Mouse (Mus musculus): Measurements from ENCODE around the gene Cacng4. TPM values are rescaled to one million over a fixed set of nuclear protein-coding genes. Genes with fewer than 3 reads are reported as not detected.

Gene Cacng4
- 4.1 and 5.8 TPM in 2 replicates for polyA plus RNA-seq (2015; fragmentation: Nextera tagmentation; extraction: Ambion mirVana)

DNA sequence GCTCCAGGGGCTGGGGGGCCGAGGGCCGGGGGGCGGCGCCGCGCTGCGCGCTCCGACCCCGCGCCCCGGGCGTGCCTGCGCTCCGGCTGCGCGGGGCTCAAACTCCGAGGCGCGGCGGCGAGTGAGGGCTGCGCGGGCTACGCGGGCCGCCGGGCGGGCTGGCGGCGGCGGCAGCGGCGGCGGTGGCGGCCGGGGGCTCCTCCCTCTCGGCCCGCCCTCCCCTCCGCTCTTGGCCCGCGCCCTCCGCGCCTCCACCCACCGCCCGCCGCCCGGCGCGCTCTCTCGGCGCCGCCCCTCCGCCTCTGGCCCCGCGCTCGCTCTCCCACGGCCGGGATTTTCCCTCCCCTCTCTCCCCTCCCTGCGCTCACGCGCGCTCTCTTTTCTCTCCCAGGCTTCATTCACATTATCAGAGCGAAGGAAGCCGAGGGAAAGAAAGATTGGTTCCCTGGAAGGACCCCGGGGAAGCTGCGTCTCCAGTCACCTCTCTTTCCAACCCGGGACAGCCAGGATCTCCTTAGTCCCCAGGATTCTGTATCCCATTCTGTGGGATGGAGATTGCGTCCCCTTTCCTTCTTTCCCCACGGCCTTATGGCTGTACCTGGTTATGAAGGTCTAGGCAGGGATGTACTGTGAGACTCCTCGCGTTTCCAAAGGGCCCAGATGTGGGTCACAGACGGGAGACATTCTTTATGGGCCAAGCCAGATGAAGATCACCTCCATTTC, at the start of gene Cacng4:
Cacng4 (minus strand) TSS at position 11 of the 723 bp plus-strand sequence.
- Histone ChIP-seq H3K36me3 (no peaks in the 10 kb centered on the region), H3K9ac (peak within 1 kb of the TSS; percentile 50), H3K27me3 (replicated peaks) (peaks cover 54% of the 10 kb centered on the region), H3K4me2 (replicated peaks) (peak within 1 kb of the TSS; percentile 93), H3K4me1 (replicated peaks) (peaks cover 26% of the 10 kb centered on the region), H3K4me3 (replicated peaks) (peak within 1 kb of the TSS; percentile 56), H3K27ac (peak within 1 kb of the TSS; percentile 62), H3K9me3 (no peaks in the 10 kb centered on the region)
- ATAC-seq: peak; percentile 73
- WGBS: under 1% methylated on average over 55 of the region's 73 CpGs

DNA sequence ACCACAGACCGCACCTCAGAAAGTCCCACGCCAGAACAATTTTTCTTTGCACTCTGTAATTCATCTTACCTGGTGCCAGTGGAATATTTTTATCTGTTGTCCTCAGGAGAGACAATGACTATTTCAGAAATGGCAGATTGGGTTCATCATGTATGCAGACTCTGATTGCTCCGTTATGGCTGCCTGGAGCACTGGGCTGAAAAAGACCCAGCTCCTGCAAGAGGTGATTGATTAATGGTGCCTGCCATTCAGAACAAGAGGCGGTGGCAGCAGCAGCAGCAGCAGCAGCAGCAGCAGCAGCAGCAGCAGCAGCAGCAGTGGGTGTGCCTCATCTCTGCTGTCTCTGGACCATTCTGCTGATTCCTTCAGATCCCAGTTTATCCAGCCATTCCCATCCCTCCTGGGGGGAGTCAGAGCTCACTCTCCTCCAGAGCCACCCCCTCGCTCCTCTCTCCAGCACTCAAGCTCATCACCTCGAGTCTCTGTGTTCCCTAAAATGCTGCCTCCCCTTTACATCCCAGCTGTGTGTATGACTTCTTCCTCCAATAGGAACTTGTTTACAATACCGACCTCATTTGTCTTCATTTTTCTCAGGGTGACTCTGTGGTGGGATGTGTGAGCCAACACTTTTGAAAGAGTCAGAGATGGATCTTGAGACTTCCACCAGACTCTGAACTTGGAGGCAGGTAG, 39.1 kb upstream of the Cacng4 start:
- WGBS: 47% methylated on average over 7 of the region's 7 CpGs
- Histone ChIP-seq H3K9me3 (no peaks in the 10 kb centered on the region), H3K27ac (no peak overlapping the region), H3K27me3 (replicated peaks) (no peaks in the 10 kb centered on the region), H3K4me1 (replicated peaks) (no peaks in the 10 kb centered on the region), H3K4me2 (replicated peaks) (no peak overlapping the region), H3K9ac (no peak overlapping the region), H3K4me3 (replicated peaks) (no peak overlapping the region), H3K36me3 (no peaks in the 10 kb centered on the region)
- no peak for ATAC-seq

DNA sequence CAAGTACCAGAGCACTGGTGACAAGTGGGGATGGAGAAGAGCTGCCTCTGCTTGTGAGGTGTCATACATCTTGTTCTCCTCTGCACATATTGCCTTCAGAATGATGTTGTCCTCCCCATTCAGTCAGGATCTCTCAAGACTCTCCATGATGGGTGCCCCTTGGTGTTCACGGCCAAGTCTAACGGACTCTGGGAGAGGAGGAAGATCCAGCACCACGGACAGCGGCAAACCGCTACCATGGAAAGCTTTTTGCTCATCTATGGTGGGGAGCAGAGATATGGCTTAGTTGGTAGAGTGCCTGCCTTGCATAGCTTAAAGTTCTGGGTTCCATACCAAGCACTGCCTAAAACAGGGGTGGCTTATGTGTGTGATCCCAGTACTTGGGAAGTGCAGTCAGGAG, 22.8 kb upstream of the Cacng4 start:
- WGBS: 40% methylated on average over 5 of the region's 5 CpGs
- Histone ChIP-seq H3K4me3 (replicated peaks) (no peak overlapping the region), H3K9ac (no peak overlapping the region), H3K4me2 (replicated peaks) (no peak overlapping the region), H3K27ac (no peak overlapping the region), H3K9me3 (no peaks in the 10 kb centered on the region), H3K36me3 (no peaks in the 10 kb centered on the region), H3K27me3 (replicated peaks) (peaks cover 4% of the 10 kb centered on the region; the same call in 1 of the 2 replicates), H3K4me1 (replicated peaks) (no peaks in the 10 kb centered on the region)
- ATAC-seq: no peak

DNA sequence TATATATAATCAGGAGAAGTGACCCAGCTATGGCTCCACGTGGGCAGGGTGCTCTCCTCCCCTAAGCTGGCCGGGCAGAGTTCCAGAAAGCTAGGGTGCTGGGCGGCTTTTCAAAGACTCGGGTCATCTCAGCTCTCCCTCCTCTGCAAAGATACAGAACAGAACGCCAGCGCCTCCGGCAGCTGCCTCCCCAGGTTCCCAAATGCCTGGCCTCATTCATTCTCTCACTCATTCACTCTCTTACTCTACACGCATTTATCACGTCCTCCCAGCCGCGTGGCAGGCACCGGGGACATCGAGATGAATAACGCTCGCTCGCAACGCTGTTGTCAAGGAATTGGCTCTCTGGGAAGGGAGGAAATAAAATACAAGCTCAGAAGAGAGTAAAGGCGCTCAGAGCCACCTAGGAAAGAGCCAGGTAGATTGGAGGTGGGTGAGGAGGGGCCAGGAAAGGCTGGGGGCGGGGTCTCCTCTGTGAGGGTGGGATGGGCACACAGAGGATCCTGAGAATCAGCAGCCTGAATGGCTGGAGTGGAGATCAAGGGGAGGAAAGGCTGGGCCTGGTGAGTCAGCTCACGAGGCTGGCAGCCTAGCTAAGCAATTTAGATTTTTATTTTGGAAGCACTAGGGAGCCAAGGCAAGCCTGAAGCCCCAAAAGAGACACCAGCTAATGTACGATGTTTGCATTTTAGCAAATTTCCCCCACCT, 18.7 kb upstream of the Cacng4 start:
- H3K36me3 ChIP-seq: no peaks in the 10 kb centered on the region
- H3K9me3 ChIP-seq: no peaks in the 10 kb centered on the region
- H3K4me1 ChIP-seq (replicated peaks): no peaks in the 10 kb centered on the region
- H3K27ac ChIP-seq: no peak overlapping the region
- 20% methylated on average over 21 of the region's 21 CpGs for WGBS
- no peak overlapping the region for H3K9ac ChIP-seq
- no peak for ATAC-seq
- peaks cover 4% of the 10 kb centered on the region; the same call in 1 of the 2 replicates for H3K27me3 ChIP-seq (replicated peaks)
- peak overlapping the region; percentile 24; the same call in 1 of the 2 replicates for H3K4me2 ChIP-seq (replicated peaks)
- H3K4me3 ChIP-seq (replicated peaks): no peak overlapping the region

DNA sequence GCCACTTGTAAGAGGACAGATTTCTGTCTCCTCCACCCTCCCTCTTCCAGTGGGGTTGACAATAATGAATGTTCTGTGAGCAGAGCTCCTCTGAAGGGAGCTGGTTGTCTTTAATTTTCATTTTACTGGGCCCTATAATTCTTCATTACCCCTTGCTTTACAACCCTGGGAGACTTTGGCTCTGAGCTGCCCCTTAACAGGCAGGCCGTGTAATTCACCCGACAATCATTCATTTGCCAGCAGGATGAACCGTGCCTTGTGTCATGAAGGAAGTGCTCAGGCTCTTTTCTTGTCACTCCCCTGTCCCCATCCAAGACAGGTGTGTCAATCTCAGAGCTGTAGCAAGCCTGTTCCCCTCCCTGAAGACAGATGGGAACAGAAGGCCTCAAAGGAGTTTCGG, 18.1 kb upstream of the Cacng4 start:
- Histone ChIP-seq H3K36me3 (no peaks in the 10 kb centered on the region), H3K27me3 (replicated peaks) (peaks cover 4% of the 10 kb centered on the region; the same call in 1 of the 2 replicates), H3K9ac (no peak overlapping the region), H3K4me1 (replicated peaks) (no peaks in the 10 kb centered on the region), H3K4me2 (replicated peaks) (no peak overlapping the region), H3K9me3 (no peaks in the 10 kb centered on the region), H3K27ac (no peak overlapping the region), H3K4me3 (replicated peaks) (no peak overlapping the region)
- ATAC-seq: no peak
- 42% methylated on average over 4 of the region's 4 CpGs for whole genome bisulfite sequencing

DNA sequence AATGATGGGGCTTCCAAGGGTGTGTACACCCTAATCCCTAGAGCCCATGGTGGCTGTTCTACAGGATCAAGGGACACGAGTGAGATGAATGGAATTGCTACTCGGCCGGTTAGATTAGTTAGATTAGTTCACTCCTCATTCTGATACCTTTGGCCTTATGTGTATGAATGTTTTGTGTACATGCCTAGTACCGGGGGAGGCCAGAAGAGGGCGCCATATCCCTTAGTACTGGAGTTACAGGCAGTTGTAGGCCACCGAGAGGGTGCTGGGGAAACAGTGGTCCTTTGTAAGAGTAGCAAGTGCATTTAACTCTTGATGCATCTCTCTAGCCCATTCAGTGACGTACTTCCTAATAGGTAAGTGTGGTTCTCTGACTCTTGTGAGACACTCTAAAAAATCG, 14.2 kb upstream of the Cacng4 start:
- ATAC-seq: no peak
- Histone ChIP-seq H3K27ac (no peak overlapping the region), H3K9ac (no peak overlapping the region), H3K4me3 (replicated peaks) (no peak overlapping the region), H3K27me3 (replicated peaks) (peaks cover 4% of the 10 kb centered on the region; the same call in 1 of the 2 replicates), H3K4me2 (replicated peaks) (no peak overlapping the region), H3K4me1 (replicated peaks) (no peaks in the 10 kb centered on the region), H3K36me3 (no peaks in the 10 kb centered on the region), H3K9me3 (no peaks in the 10 kb centered on the region)
- 69% methylated on average over 8 of the region's 8 CpGs for WGBS

DNA sequence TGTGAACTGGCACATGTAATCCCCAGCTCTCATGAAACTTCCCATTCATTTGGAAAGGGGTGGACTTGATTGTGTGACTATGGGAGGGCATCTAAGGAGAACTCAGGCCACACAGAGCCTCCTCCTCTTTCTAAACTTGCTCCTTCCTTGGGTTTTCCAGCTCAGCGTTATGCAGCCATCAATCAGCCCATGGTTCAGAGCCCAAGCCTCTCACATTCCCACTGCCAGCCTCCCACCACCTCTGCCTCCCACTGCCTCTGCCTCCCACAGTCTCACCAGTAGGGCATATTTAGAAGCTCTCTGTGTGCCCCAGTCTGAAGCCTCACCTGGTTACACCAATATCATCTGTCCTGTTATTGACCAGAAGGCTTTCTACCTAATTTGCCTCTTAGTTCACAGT, 11.7 kb upstream of the Cacng4 start:
- Histone ChIP-seq H3K36me3 (no peaks in the 10 kb centered on the region), H3K27ac (no peak overlapping the region), H3K4me1 (replicated peaks) (no peaks in the 10 kb centered on the region), H3K4me3 (replicated peaks) (no peak overlapping the region), H3K4me2 (replicated peaks) (no peak overlapping the region), H3K27me3 (replicated peaks) (no peaks in the 10 kb centered on the region), H3K9ac (no peak overlapping the region), H3K9me3 (no peaks in the 10 kb centered on the region)
- 57% methylated on average over 1 of the region's 1 CpGs for WGBS
- ATAC-seq: no peak

DNA sequence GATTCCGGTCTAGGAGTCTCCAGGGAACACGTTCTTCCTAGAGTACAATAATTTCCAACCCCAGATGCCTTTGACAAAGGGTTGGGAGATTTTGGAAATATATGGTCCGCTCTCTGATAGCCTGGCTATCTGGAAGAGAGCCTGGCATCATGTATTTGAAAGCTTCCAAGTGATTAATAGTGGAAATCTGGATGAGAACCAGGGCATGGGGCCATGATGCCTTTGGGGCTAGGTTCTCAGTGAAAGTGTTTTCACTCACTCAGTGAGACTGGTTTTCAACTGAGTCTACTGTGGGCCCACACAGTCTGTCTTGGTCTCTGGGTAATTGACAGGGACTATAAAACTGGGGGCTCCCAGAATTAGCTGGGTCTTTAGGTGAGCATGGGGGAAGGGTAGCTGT, 7.6 kb upstream of the Cacng4 start:
- Histone ChIP-seq H3K9ac (no peak overlapping the region), H3K27ac (no peak overlapping the region), H3K4me3 (replicated peaks) (no peak overlapping the region), H3K4me1 (replicated peaks) (no peaks in the 10 kb centered on the region), H3K27me3 (replicated peaks) (peaks cover 13% of the 10 kb centered on the region), H3K36me3 (no peaks in the 10 kb centered on the region), H3K9me3 (no peaks in the 10 kb centered on the region), H3K4me2 (replicated peaks) (no peak overlapping the region)
- ATAC-seq: no peak
- 78% methylated on average over 3 of the region's 3 CpGs for WGBS

DNA sequence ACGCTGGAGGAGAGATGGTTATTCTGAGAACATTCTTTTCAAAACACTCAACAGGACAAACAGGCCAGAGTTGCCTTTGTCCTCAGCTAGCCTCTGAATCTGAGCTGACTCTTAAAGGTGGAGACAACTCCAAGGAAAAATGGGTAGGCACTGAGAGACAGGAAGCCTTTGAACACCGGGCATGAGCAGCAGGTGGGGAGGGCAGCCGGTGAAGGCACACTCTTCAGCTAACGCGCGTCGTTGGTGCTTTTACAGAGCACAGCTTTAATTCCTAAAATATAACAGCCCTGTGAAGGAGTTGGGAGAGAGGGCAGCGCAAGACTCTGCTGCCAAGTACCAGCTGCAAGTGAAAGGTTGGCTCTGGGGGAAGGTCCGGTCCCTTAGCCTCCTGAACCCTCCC, 5.0 kb upstream of the Cacng4 start:
- Histone ChIP-seq H3K27ac (no peak overlapping the region), H3K4me2 (replicated peaks) (no peak overlapping the region), H3K4me3 (replicated peaks) (no peak overlapping the region), H3K36me3 (no peaks in the 10 kb centered on the region), H3K4me1 (replicated peaks) (peaks cover 13% of the 10 kb centered on the region; the same call in 1 of the 2 replicates), H3K9ac (no peak overlapping the region), H3K27me3 (replicated peaks) (peaks cover 32% of the 10 kb centered on the region), H3K9me3 (no peaks in the 10 kb centered on the region)
- 30% methylated on average over 9 of the region's 9 CpGs for WGBS
- no peak for ATAC-seq

DNA sequence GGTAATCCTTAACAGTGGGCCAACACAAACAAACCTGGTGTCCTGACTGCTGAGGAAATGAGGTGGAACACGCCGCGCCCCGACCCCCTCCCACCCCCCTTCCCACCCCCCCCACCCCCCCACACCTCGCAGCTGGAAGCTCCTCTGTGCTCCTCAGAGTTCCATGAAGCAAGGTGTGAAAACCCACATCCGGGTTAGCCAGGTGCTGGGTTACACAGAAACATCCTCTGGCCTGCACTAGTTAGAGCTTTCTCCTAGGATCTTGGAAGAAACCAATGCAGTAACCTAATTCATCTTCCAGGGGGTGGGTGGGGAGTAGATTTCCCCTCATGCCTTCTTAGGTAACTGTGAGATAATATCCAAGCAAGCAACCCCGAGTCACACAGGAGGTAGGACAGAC, 2.0 kb upstream of the Cacng4 start:
- Histone ChIP-seq H3K27me3 (replicated peaks) (peaks cover 54% of the 10 kb centered on the region), H3K4me2 (replicated peaks) (no peak overlapping the region), H3K9me3 (no peaks in the 10 kb centered on the region), H3K4me3 (replicated peaks) (no peak overlapping the region), H3K4me1 (replicated peaks) (peaks cover 26% of the 10 kb centered on the region), H3K27ac (no peak overlapping the region), H3K36me3 (no peaks in the 10 kb centered on the region), H3K9ac (no peak overlapping the region)
- 18% methylated on average over 7 of the region's 7 CpGs for WGBS
- ATAC-seq: no peak

DNA sequence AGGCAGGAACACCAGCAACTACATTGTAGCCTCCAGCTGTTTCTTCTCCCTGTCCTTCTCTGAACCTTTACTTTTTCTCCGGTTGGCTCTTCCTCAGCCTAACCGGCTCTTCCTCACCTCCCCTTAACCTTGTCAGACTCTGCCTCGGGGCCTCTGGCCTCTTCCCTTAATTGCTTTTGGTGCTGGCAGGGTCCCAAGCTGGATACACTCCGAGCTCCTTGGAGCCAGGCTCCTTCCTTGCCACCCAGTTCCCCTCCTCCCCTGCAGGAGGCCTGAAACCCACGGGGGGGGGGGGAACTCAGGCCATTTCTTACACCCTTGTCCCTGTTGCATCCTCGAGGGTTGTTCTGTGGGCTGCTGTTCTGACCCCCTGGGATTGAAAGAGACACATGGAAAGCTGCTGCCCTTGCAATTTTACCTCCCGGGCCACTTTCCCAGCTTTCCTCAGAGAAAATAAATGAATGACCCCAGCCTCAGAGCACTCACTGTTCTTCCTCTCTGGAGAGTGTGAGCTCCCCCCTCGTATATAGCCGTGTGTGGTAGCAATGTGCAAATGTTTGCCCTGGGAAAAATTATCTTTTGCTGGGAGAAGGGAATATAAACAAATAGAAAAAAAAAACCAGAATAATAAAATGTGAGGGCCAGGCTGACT, 1.2 kb upstream of the Cacng4 start:
- H3K27ac ChIP-seq: no peak overlapping the region
- peak overlapping the region; percentile 93 for H3K4me2 ChIP-seq (replicated peaks)

DNA sequence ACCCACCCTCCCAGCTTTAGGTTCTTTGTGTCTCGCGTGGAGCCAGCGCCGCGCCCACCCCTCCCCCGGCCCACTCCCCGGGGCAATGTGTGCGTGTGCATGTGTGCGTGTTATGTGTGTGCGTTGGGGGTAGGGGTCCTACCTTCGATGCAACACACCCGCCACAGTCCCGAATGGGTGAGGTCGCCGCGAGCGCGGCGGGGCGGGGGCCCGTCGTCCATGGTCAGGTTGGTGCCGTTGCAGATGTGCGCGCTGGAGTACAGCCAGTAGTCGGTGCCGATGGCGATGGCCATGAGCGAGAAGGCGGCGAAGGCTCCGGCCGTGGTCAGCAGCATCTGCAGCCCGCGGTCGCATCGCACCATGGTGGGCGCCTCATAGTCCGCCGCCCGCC, 259 bp downstream of the Cacng4 start:
- no peaks in the 10 kb centered on the region for H3K36me3 ChIP-seq
- peaks cover 50% of the 10 kb centered on the region for H3K27me3 ChIP-seq (replicated peaks)
- no peaks in the 10 kb centered on the region for H3K9me3 ChIP-seq
- 1% methylated on average over 40 of the region's 41 CpGs for WGBS
- H3K4me3 ChIP-seq (replicated peaks): peak overlapping the region; percentile 56
- H3K4me1 ChIP-seq (replicated peaks): peaks cover 26% of the 10 kb centered on the region
- peak overlapping the region; percentile 50 for H3K9ac ChIP-seq
- H3K27ac ChIP-seq: peak overlapping the region; percentile 62
- H3K4me2 ChIP-seq (replicated peaks): peak overlapping the region; percentile 93
- peak; percentile 50 for ATAC-seq

More for the DNA sequence above, 1.2 kb upstream of the Cacng4 start:
- H3K36me3 ChIP-seq: no peaks in the 10 kb centered on the region
- peak overlapping the region; percentile 56; the same call in 1 of the 2 replicates for H3K4me3 ChIP-seq (replicated peaks)
- H3K4me1 ChIP-seq (replicated peaks): peaks cover 26% of the 10 kb centered on the region
- peaks cover 54% of the 10 kb centered on the region for H3K27me3 ChIP-seq (replicated peaks)
- no peaks in the 10 kb centered on the region for H3K9me3 ChIP-seq
- no peak overlapping the region for H3K9ac ChIP-seq
- 1% methylated on average over 9 of the region's 9 CpGs for WGBS
- ATAC-seq: 0 out of 2 replicates have a peak, but pooled peaks have one; percentile 31
